Mouse (Mus musculus): ENCODE results near the gene Tm9sf4. TPM values are rescaled to one million over a fixed set of nuclear protein-coding genes. Genes with fewer than 3 reads are reported as not detected.

The Tm9sf4 gene
- 22.0 and 39.4 TPM in 2 replicates for polyA plus RNA-seq (2012)

- TF ChIP-seq GATA1 (IDR thresholded peaks at IDR 0.05; ENCODE audit: low read length) = no peak
Measured at GRCm38 (mm10) chr2:153160844-153161683, at the start of gene Tm9sf4. TSS of gene Tm9sf4 (plus strand) at chr2:153161303.

DNA sequence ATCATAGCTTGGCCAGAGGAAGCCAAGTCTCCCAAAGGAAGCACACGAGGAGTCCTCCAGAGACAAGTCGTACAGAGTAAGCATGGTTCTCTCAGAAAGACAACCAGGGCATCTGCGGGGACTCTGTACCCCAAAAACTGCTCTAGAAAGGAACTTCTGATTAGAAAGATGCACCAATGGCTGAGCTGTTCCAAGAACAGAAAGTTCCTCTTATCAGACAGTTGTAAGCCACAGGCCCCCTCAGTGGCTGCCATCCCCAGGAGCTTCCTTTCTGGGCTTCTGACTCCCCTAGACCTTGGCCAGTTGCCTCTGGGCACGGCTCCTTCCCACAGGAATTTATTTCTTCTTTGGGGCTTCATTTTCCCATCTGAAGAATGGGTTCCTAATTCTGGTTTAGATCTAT lies 45.4 kb upstream of the Tm9sf4 start:
- no peak for TF ChIP-seq GATA1 (IDR thresholded peaks at IDR 0.05; ENCODE audit: low read length)

- TF ChIP-seq GATA1 (IDR thresholded peaks at IDR 0.05; ENCODE audit: low read length) = no peak
Measured at GRCm38 (mm10) chr2:153117051-153117486, 44.0 kb upstream of the Tm9sf4 start.

- TF ChIP-seq GATA1 (IDR thresholded peaks at IDR 0.05; ENCODE audit: low read length) = no peak
Measured at GRCm38 (mm10) chr2:153119488-153119887, 41.6 kb upstream of the Tm9sf4 start.

DNA sequence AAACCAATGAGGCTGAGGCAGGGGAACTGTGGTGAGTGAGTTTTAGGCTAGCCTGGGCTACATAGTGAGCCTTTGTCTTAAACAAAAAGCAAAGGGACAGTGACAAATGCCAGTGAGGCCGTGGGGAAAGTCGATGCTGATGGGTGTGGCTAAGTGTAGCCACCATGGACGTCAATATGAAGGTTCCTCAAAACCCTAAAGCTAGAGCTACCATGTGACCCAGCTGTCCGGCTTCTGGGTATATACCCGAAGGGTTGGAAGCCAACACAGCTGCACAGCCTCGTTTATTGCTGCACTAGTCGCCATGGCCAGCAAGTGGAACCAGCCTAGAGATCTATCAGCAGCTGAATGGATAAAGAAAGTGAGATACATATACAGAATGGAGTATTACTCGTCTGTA lies 41.0 kb upstream of the Tm9sf4 start:
- TF ChIP-seq GATA1 (IDR thresholded peaks at IDR 0.05; ENCODE audit: low read length) = no peak

- no peak for TF ChIP-seq GATA1 (IDR thresholded peaks at IDR 0.05; ENCODE audit: low read length)
Measured at GRCm38 (mm10) chr2:153121821-153122615, 39.1 kb upstream of the Tm9sf4 start.

DNA sequence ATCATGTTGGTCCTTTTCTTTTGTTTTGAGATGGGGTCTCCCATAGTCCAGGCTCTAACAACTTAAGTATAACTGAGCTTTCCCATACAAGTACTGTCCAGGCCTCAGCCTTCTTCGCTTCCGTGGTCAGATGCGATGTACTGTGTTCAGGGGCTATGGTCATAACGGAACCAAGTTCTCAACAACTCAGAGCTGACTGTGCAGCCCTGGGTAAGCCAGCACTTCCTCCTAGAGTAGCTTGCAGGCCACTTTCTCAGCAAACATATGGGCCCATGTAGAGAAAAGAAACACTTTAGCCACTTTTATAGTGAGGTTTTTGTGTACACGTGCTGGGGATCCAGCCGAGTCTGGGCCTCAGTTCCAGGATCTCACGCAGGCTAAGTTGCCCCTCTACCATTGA lies 38.4 kb upstream of the Tm9sf4 start:
- TF ChIP-seq GATA1 (IDR thresholded peaks at IDR 0.05; ENCODE audit: low read length) = no peak

DNA sequence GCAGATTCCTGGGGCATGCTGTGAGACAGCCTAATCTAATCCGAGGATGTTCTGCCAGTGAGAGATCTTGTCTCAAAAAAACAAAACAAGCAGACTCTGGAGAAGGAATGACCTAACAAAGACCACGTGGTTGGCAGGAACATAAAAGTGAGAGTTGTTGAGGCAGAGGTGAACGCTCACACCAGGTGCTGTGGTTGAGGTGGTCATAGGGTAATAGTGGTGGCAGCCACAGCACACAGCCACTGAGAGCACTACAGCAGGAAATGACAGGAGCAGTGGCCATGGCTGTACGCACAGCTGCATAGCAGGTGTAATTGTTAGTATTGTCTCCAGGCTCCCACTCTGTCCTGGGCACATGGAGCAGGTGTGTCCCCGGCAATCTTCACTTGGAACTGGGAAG lies 35.2 kb upstream of the Tm9sf4 start:
- no peak for TF ChIP-seq GATA1 (IDR thresholded peaks at IDR 0.05; ENCODE audit: low read length)

GRCm38 (mm10) chr2:153131019-153131418 lies 30.1 kb upstream of the Tm9sf4 start:
- no peak for TF ChIP-seq GATA1 (IDR thresholded peaks at IDR 0.05; ENCODE audit: low read length)

GRCm38 (mm10) chr2:153134237-153134636 lies 26.9 kb upstream of the Tm9sf4 start:
- TF ChIP-seq GATA1 (IDR thresholded peaks at IDR 0.05; ENCODE audit: low read length) = no peak

DNA sequence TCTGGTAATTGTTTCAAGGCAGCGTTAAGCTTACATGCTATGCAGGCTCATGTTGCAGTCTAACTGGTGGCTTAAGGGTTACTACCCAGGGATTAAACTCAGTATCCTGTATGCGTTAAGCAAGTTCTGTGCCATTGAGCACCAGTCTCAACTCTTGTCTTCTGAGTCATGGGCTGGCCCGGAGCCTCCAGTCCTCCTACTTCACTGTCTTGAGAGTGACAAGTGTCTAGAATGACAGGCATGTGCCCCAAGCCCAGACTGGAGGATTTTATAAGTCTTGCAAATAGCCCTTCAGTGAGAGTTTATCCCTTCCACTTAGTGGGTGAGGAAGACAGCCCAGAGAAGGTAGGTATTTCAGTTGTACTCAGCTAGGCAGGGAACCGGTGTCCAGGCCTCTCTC lies 24.9 kb upstream of the Tm9sf4 start:
- TF ChIP-seq GATA1 (IDR thresholded peaks at IDR 0.05; ENCODE audit: low read length) = no peak

GRCm38 (mm10) chr2:153139158-153139557 lies 21.9 kb upstream of the Tm9sf4 start:
- no peak for TF ChIP-seq GATA1 (IDR thresholded peaks at IDR 0.05; ENCODE audit: low read length)

- no peak for TF ChIP-seq GATA1 (IDR thresholded peaks at IDR 0.05; ENCODE audit: low read length)
Measured at GRCm38 (mm10) chr2:153139996-153140613, 21.0 kb upstream of the Tm9sf4 start.

DNA sequence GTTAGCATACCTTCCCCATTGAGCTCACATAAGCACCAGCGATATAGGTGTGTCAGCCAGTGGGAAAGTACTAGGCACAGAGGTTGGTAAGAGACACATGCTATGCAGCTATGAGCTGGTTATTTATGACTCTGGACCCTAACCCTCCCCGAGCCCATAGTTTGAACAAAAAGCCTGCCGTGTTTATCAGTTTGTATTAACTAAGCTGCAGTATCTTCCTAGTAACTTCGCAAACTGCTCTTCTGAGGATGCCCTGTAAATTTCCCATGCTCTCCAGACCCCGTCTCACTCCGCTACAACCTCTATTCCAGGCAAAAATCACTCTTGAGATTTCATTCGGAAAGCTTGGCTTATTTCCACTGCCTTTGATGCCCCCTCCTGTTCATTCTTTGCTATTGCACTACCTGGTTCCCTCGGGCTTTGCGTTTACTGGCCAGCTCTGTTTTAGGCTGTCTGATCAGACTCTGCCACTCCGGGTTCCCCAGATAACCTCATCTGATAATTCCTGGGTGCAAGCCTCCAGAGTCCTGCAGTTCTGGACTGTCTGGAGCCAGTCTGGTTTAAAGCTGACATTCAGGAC lies 18.4 kb upstream of the Tm9sf4 start:
- no peak for TF ChIP-seq GATA1 (IDR thresholded peaks at IDR 0.05; ENCODE audit: low read length)

GRCm38 (mm10) chr2:153145346-153145745 lies 15.8 kb upstream of the Tm9sf4 start:
- TF ChIP-seq GATA1 (IDR thresholded peaks at IDR 0.05; ENCODE audit: low read length) = no peak

DNA sequence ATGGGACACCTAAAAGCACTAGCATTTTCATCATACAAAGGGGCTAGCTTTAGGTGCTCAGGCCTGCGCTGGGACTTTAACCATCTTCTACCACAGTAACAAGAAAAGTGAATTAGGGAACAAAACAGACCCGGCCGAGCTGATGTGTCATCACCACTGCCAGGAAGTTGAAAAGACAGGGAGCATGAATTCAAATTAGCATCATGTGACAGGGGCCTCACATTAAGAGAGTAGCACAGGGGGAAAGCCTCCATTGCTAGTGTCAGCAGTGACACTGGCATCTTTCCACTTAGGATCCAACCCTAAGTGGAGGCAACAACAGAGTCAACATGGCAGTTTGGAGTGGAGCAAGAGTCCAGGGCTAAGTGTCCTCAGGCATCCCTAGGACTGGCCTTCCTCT lies 13.9 kb upstream of the Tm9sf4 start:
- TF ChIP-seq GATA1 (IDR thresholded peaks at IDR 0.05; ENCODE audit: low read length) = no peak
